Mouse (Mus musculus): ENCODE results near the gene Tdp2. TPM values are rescaled to one million over a fixed set of nuclear protein-coding genes. Genes with fewer than 3 reads are reported as not detected.

Gene Tdp2
- polyA plus RNA-seq (2012; fragmentation: generic; extraction: Trizol) = 10.5 TPM
- long read RNA-seq, experiment 1, transcript Tdp2-201 (7 exons, 1,957 nt) = major isoform, 25 of 33 reads
- long read RNA-seq, experiment 1, partial matches to known transcripts = 3 of 33 reads
- long read RNA-seq, experiment 1, other reads (novel, unspliced or antisense) = 3 of 33 reads
- long read RNA-seq, experiment 2, transcript Tdp2-201 (7 exons, 1,957 nt) = major isoform, 114 of 134 reads
- long read RNA-seq, experiment 2, transcript Tdp2-205 (6 exons, 1,421 nt) = minor isoform, 5 of 134 reads
- long read RNA-seq, experiment 2, partial matches to known transcripts = 1 of 134 reads
- long read RNA-seq, experiment 2, other reads (novel, unspliced or antisense) = 13 of 134 reads

GRCm38 (mm10) chr13:24831353-24832130 is at the start of gene Tdp2, which contains the start of gene Acot13:
Gene Tdp2 (plus strand): TSS chr13:24831679.
Gene Acot13 (minus strand): TSS chr13:24831540.
- TF ChIP-seq MYOG (IDR thresholded peaks at IDR 0.05; ENCODE audit: control insufficient read depth, extremely low read depth, insufficient read length) = no peak
- no peak for TF ChIP-seq MAX (IDR thresholded peaks at IDR 0.05)
- TF ChIP-seq CEBPB (IDR thresholded peaks at IDR 0.05; ENCODE audit: low read depth) = no peak
- TF ChIP-seq FOSL1 (IDR thresholded peaks at IDR 0.05; ENCODE audit: insufficient read depth, low read length, poor library complexity, severe bottlenecking) = no peak
- TF ChIP-seq MYOD1 (IDR thresholded peaks at IDR 0.05; ENCODE audit: control insufficient read depth, insufficient read length, low read depth) = no peak
- TF ChIP-seq CTCF (IDR thresholded peaks at IDR 0.05; ENCODE audit: control insufficient read depth, insufficient read depth, insufficient read length) = no peak
- TF ChIP-seq USF1 (IDR thresholded peaks at IDR 0.05; ENCODE audit: low read depth) = no peak
- Histone ChIP-seq H3K4me3 (ENCODE audit: insufficient read depth, poor library complexity, severe bottlenecking) (peak within 1 kb of the TSS; percentile 89), H3K27me3 (ENCODE audit: control insufficient read depth, insufficient read depth, insufficient read length) (no peaks in the 10 kb centered on the region), H3K79me2 (ENCODE audit: control insufficient read depth, insufficient read depth) (peaks cover 61% of the 10 kb centered on the region), H3ac (ENCODE audit: control insufficient read depth, insufficient read length, low read depth) (peak within 1 kb of the TSS; percentile 98), H3K79me3 (ENCODE audit: low read depth) (peaks cover 49% of the 10 kb centered on the region), H3K36me3 (ENCODE audit: control insufficient read depth, insufficient read depth) (peaks cover 21% of the 10 kb centered on the region)

- Histone ChIP-seq H3K36me3 (ENCODE audit: control insufficient read depth, insufficient read depth) (no peaks in the 10 kb centered on the region), H3K79me3 (ENCODE audit: low read depth) (no peaks in the 10 kb centered on the region)
- TF ChIP-seq MYOG (IDR thresholded peaks at IDR 0.05; ENCODE audit: control insufficient read depth, extremely low read depth, insufficient read length) (no peak), USF1 (IDR thresholded peaks at IDR 0.05; ENCODE audit: low read depth) (no peak), MYOD1 (IDR thresholded peaks at IDR 0.05; ENCODE audit: control insufficient read depth, insufficient read length, low read depth) (no peak), CEBPB (IDR thresholded peaks at IDR 0.05; ENCODE audit: low read depth) (no peak), CTCF (IDR thresholded peaks at IDR 0.05; ENCODE audit: control insufficient read depth, insufficient read depth, insufficient read length) (no peak), MAX (IDR thresholded peaks at IDR 0.05) (no peak)
Observed at GRCm38 (mm10) chr13:24781916-24782315, 49.6 kb upstream of the Tdp2 start.

DNA sequence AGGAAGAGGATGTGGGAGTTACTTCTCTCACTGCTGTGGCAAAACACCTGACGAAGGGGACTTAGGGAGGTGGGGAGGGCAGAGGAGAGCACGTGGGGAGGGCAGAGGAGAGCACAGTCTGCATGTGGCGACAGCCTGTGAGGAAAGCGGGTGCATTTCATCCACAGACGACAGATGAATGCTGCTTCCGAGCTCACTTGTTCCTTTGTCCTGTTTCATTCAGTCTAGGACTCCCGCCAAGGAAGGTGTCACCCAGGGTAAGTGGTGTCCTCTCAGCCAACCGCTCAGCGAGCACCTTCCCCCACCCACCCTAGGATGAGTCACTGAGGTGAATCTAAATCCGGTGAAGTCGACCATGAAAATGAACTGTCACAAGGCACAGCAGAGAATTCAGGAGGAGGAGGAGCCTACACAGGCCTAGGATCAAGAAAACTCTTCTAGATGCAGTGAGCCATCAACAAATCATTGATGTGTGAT is 45.4 kb upstream of the Tdp2 start:
- H3K27me3 ChIP-seq (ENCODE audit: control insufficient read depth, insufficient read depth, insufficient read length) = no peaks in the 10 kb centered on the region
- no peak overlapping the region for H3ac ChIP-seq (ENCODE audit: control insufficient read depth, insufficient read length, low read depth)
- TF ChIP-seq MYOD1 (IDR thresholded peaks at IDR 0.05; ENCODE audit: control insufficient read depth, insufficient read length, low read depth) (no peak), CEBPB (IDR thresholded peaks at IDR 0.05; ENCODE audit: low read depth) (no peak), FOSL1 (IDR thresholded peaks at IDR 0.05; ENCODE audit: insufficient read depth, low read length, poor library complexity, severe bottlenecking) (no peak), MYOG (IDR thresholded peaks at IDR 0.05; ENCODE audit: control insufficient read depth, extremely low read depth, insufficient read length) (no peak), USF1 (IDR thresholded peaks at IDR 0.05; ENCODE audit: low read depth) (no peak), MAX (IDR thresholded peaks at IDR 0.05) (no peak), CTCF (IDR thresholded peaks at IDR 0.05; ENCODE audit: control insufficient read depth, insufficient read depth, insufficient read length) (no peak)
- no peaks in the 10 kb centered on the region for H3K79me3 ChIP-seq (ENCODE audit: low read depth)
- no peak overlapping the region for H3K4me3 ChIP-seq (ENCODE audit: insufficient read depth, poor library complexity, severe bottlenecking)
- H3K79me2 ChIP-seq (ENCODE audit: control insufficient read depth, insufficient read depth) = no peaks in the 10 kb centered on the region
- no peaks in the 10 kb centered on the region for H3K36me3 ChIP-seq (ENCODE audit: control insufficient read depth, insufficient read depth)

More at GRCm38 (mm10) chr13:24781916-24782315, 49.6 kb upstream of the Tdp2 start:
- Histone ChIP-seq H3K27me3 (ENCODE audit: control insufficient read depth, insufficient read depth, insufficient read length) (no peaks in the 10 kb centered on the region), H3K79me2 (ENCODE audit: control insufficient read depth, insufficient read depth) (no peaks in the 10 kb centered on the region), H3ac (ENCODE audit: control insufficient read depth, insufficient read length, low read depth) (no peak overlapping the region), H3K4me3 (ENCODE audit: insufficient read depth, poor library complexity, severe bottlenecking) (no peak overlapping the region)

- Histone ChIP-seq H3K36me3 (ENCODE audit: control insufficient read depth, insufficient read depth) (no peaks in the 10 kb centered on the region), H3K79me2 (ENCODE audit: control insufficient read depth, insufficient read depth) (no peaks in the 10 kb centered on the region), H3K4me3 (ENCODE audit: insufficient read depth, poor library complexity, severe bottlenecking) (no peak overlapping the region), H3K79me3 (ENCODE audit: low read depth) (no peaks in the 10 kb centered on the region), H3ac (ENCODE audit: control insufficient read depth, insufficient read length, low read depth) (no peak overlapping the region), H3K27me3 (ENCODE audit: control insufficient read depth, insufficient read depth, insufficient read length) (no peaks in the 10 kb centered on the region)
- no peak for TF ChIP-seq MYOG (IDR thresholded peaks at IDR 0.05; ENCODE audit: control insufficient read depth, extremely low read depth, insufficient read length)
- TF ChIP-seq CTCF (IDR thresholded peaks at IDR 0.05; ENCODE audit: control insufficient read depth, insufficient read depth, insufficient read length) = no peak
- no peak for TF ChIP-seq MYOD1 (IDR thresholded peaks at IDR 0.05; ENCODE audit: control insufficient read depth, insufficient read length, low read depth)
- no peak for TF ChIP-seq MAX (IDR thresholded peaks at IDR 0.05)
- no peak for TF ChIP-seq FOSL1 (IDR thresholded peaks at IDR 0.05; ENCODE audit: insufficient read depth, low read length, poor library complexity, severe bottlenecking)
- TF ChIP-seq CEBPB (IDR thresholded peaks at IDR 0.05; ENCODE audit: low read depth) = no peak
- no peak for TF ChIP-seq USF1 (IDR thresholded peaks at IDR 0.05; ENCODE audit: low read depth)
Observed at GRCm38 (mm10) chr13:24787477-24787876, 44.0 kb upstream of the Tdp2 start.

DNA sequence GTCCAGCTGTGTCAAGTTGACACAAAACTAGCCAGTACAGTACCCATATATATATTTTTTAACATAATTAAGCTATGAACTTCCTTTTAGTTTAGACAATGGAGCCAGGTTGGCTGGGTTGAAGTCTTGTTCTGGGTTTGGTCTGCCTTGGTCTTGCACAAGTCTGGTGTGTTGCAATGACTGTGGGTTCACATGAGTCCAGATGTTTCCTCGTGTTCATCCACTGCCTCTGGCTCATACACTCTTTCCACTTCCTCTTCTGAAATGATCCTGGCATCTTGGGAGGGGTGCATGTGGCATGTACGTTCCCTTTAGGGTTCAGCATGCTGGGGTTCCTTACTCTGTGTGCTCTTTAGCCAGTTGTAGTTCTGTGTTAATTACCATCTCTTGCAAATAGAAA is 40.1 kb upstream of the Tdp2 start:
- Histone ChIP-seq H3K4me3 (ENCODE audit: insufficient read depth, poor library complexity, severe bottlenecking) (no peak overlapping the region), H3K79me2 (ENCODE audit: control insufficient read depth, insufficient read depth) (no peaks in the 10 kb centered on the region), H3K79me3 (ENCODE audit: low read depth) (no peaks in the 10 kb centered on the region), H3K36me3 (ENCODE audit: control insufficient read depth, insufficient read depth) (no peaks in the 10 kb centered on the region), H3ac (ENCODE audit: control insufficient read depth, insufficient read length, low read depth) (no peak overlapping the region), H3K27me3 (ENCODE audit: control insufficient read depth, insufficient read depth, insufficient read length) (no peaks in the 10 kb centered on the region)
- no peak for TF ChIP-seq MYOG (IDR thresholded peaks at IDR 0.05; ENCODE audit: control insufficient read depth, extremely low read depth, insufficient read length)
- TF ChIP-seq CEBPB (IDR thresholded peaks at IDR 0.05; ENCODE audit: low read depth) = peak; percentile 75
- TF ChIP-seq USF1 (IDR thresholded peaks at IDR 0.05; ENCODE audit: low read depth) = no peak
- TF ChIP-seq MAX (IDR thresholded peaks at IDR 0.05) = no peak
- no peak for TF ChIP-seq CTCF (IDR thresholded peaks at IDR 0.05; ENCODE audit: control insufficient read depth, insufficient read depth, insufficient read length)
- TF ChIP-seq FOSL1 (IDR thresholded peaks at IDR 0.05; ENCODE audit: insufficient read depth, low read length, poor library complexity, severe bottlenecking) = no peak
- TF ChIP-seq MYOD1 (IDR thresholded peaks at IDR 0.05; ENCODE audit: control insufficient read depth, insufficient read length, low read depth) = no peak

Data from C2C12 (cell line).